Mouse (Mus musculus): ENCODE data around the gene Fgfr2. TPM values are rescaled to one million over a fixed set of nuclear protein-coding genes. Genes with fewer than 3 reads are reported as not detected.

Fgfr2 gene
- polyA plus RNA-seq, 1 experiment: 14.8 TPM

DNA sequence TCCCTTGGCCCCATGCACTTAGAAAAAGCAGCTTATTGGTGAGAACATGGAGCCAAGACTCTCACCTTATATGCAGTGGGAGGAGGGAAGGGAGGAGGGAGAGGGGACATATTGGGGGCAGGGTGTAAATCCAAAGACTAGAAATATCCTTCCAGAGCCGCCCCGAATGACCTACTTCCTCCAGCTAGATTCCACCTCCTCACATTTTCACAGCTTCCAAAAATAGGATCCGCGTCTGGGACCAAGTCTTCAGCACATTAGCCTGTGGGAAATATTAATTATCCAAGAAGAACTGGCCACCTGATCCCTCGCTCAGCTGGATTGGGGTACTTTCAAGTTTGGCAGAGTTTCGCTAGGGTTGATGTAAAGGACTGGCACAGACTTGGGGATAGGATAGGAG, 683.2 kb downstream of the Fgfr2 start:
- Histone ChIP-seq H3K27me3 (replicated peaks; ENCODE audit: control insufficient read depth, insufficient read depth, low read length) (no peaks in the 10 kb centered on the region), H3K4me3 (ENCODE audit: insufficient read depth, low read depth, low read length) (no peak overlapping the region), H3K4me1 (ENCODE audit: control insufficient read depth, insufficient read depth, low read length) (no peaks in the 10 kb centered on the region), H3K27ac (ENCODE audit: insufficient read depth, low read depth, low read length) (no peak overlapping the region), H3K36me3 (ENCODE audit: control insufficient read depth, insufficient read depth, low read length) (no peaks in the 10 kb centered on the region)
- TF ChIP-seq POLR2A (IDR thresholded peaks at IDR 0.05; ENCODE audit: low read depth, low read length) (no peak), CTCF (conservative IDR thresholded peaks at IDR 0.05; ENCODE audit: insufficient read depth, insufficient read length, low read depth, low read length) (no peak)
- 93% methylated on average over 6 of the region's 6 CpGs for WGBS
- DNase-seq: no peak

DNA sequence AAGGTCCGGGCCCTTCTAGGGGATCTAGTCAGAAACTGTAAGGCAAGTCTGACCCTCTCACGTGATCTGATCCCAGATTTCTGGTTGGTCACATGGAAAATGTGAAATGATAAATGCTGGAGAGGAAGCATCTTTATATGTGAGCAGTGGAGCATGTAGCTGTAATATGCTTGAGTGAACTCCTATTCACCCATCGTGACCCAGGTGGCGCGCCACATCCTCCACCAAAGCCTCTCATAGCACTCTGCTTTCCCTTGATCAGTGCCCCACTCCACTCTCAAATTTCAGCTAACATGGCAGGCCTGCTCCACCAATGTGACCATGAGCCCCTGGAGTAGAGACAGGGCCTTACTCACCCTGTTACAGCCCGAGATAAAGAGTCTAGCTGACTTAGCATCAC, 685.1 kb downstream of the Fgfr2 start:
- WGBS: 63% methylated on average over 6 of the region's 6 CpGs
- no peak overlapping the region for H3K4me3 ChIP-seq (ENCODE audit: insufficient read depth, low read depth, low read length)
- no peak overlapping the region for H3K27ac ChIP-seq (ENCODE audit: insufficient read depth, low read depth, low read length)
- TF ChIP-seq POLR2A (IDR thresholded peaks at IDR 0.05; ENCODE audit: low read depth, low read length) (no peak), CTCF (conservative IDR thresholded peaks at IDR 0.05; ENCODE audit: insufficient read depth, insufficient read length, low read depth, low read length) (no peak)
- H3K4me1 ChIP-seq (ENCODE audit: control insufficient read depth, insufficient read depth, low read length): no peaks in the 10 kb centered on the region
- no peak for DNase-seq
- no peaks in the 10 kb centered on the region for H3K36me3 ChIP-seq (ENCODE audit: control insufficient read depth, insufficient read depth, low read length)
- H3K27me3 ChIP-seq (replicated peaks; ENCODE audit: control insufficient read depth, insufficient read depth, low read length): no peaks in the 10 kb centered on the region

DNA sequence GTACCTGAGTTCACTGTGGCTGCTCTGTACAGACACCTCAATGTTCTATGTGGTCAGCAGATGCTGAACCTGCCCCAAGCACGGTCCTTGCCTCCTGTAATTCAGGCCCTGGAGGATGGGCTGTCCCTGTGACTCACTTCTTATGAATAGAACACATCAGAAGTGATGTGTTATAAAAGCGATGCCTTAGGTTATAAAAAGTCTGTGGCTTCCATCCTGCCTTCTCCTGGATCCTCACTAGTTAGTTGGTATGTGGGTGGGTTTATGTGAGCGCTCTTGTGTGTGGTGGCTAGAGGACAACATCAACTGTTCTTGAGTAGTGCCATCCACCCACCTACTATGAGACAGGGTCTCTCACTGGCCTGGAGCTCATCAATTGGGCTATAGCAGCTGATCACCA, 685.7 kb downstream of the Fgfr2 start:
- WGBS: 92% methylated on average over 3 of the region's 3 CpGs
- TF ChIP-seq POLR2A (IDR thresholded peaks at IDR 0.05; ENCODE audit: low read depth, low read length) (no peak), CTCF (conservative IDR thresholded peaks at IDR 0.05; ENCODE audit: insufficient read depth, insufficient read length, low read depth, low read length) (no peak)
- H3K4me3 ChIP-seq (ENCODE audit: insufficient read depth, low read depth, low read length): no peak overlapping the region
- no peak for DNase-seq
- H3K4me1 ChIP-seq (ENCODE audit: control insufficient read depth, insufficient read depth, low read length): no peaks in the 10 kb centered on the region
- no peak overlapping the region for H3K27ac ChIP-seq (ENCODE audit: insufficient read depth, low read depth, low read length)
- H3K27me3 ChIP-seq (replicated peaks; ENCODE audit: control insufficient read depth, insufficient read depth, low read length): no peaks in the 10 kb centered on the region
- no peaks in the 10 kb centered on the region for H3K36me3 ChIP-seq (ENCODE audit: control insufficient read depth, insufficient read depth, low read length)

DNA sequence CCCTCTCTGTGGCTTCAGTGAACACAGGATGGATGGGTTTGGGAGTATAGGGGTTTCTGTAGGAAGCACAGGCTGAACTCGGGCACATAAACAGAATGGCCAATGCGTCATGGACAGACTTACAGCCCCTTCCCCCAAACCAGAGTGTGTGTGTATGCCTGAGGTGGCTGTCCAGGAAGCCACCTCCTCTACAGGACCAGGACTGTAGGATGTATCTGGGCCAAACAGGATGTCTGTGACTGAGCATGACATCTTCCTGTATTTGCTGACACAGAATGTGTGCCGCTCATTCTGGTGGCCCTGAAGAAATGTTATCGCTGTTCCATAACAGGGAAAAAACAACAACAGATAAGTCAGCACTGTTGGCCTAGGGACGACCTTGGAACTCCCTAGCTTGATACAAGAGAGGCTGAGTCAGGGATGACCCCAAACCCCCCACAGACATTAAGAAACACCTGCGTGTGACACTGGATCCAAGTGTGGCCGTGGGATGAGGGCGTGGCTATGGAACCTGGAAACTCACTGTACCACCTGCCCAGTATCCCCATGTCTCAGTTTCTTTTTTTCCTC, 687.6 kb downstream of the Fgfr2 start:
- no peaks in the 10 kb centered on the region for H3K4me1 ChIP-seq (ENCODE audit: control insufficient read depth, insufficient read depth, low read length)
- no peak overlapping the region for H3K27ac ChIP-seq (ENCODE audit: insufficient read depth, low read depth, low read length)
- no peak overlapping the region for H3K4me3 ChIP-seq (ENCODE audit: insufficient read depth, low read depth, low read length)
- TF ChIP-seq CTCF (conservative IDR thresholded peaks at IDR 0.05; ENCODE audit: insufficient read depth, insufficient read length, low read depth, low read length) (no peak), POLR2A (IDR thresholded peaks at IDR 0.05; ENCODE audit: low read depth, low read length) (no peak)
- WGBS: 72% methylated on average over 8 of the region's 8 CpGs
- DNase-seq: peak; percentile 41
- no peaks in the 10 kb centered on the region for H3K36me3 ChIP-seq (ENCODE audit: control insufficient read depth, insufficient read depth, low read length)
- no peaks in the 10 kb centered on the region for H3K27me3 ChIP-seq (replicated peaks; ENCODE audit: control insufficient read depth, insufficient read depth, low read length)

DNA sequence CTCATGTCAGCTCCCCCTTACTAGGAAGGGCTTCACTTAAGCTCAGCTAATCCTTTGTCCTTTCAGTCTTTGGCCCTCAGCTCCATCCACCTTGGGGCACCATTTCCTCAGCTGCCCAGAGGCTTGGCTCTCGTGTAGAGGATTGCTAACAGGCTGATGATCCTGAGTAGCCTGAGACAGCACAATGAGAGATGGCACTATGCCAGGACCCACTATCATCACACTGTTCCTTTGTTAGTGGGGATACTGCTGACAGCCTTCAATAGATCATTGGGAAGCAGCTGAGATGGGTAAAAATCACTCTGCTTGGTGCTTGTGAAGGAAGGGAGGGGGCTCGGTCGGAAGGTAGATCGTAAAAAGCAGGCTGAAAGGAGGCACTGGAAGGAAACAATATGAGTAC, 693.8 kb downstream of the Fgfr2 start:
- peak; percentile 24 for DNase-seq
- Histone ChIP-seq H3K27me3 (replicated peaks; ENCODE audit: control insufficient read depth, insufficient read depth, low read length) (no peaks in the 10 kb centered on the region), H3K36me3 (ENCODE audit: control insufficient read depth, insufficient read depth, low read length) (no peaks in the 10 kb centered on the region), H3K4me3 (ENCODE audit: insufficient read depth, low read depth, low read length) (no peak overlapping the region), H3K4me1 (ENCODE audit: control insufficient read depth, insufficient read depth, low read length) (0 out of 2 replicates have a peak, but pooled peaks cover 4% of the 10 kb centered on the region), H3K27ac (ENCODE audit: insufficient read depth, low read depth, low read length) (no peak overlapping the region)
- TF ChIP-seq POLR2A (IDR thresholded peaks at IDR 0.05; ENCODE audit: low read depth, low read length): no peak
- no peak for TF ChIP-seq CTCF (conservative IDR thresholded peaks at IDR 0.05; ENCODE audit: insufficient read depth, insufficient read length, low read depth, low read length)
- WGBS: 78% methylated on average over 4 of the region's 4 CpGs

DNA sequence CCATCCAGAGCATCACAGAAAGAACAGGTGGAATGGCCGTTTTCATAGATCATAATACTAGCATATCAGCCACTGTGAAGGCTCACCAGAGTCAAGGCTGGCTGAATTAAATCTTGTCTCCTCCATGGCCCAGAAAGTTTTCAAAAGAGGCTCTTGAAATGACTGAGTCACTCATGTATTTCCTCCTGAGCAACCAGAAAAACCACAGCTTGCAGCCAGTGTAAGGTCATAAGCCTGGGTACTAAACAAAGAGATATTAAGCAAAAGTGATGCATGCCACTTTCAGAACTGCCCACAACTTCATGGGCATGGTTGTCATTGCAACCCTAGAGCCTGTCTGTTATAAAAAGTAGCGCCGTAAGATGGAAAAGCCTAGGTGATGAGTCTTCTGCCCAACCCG, 694.8 kb downstream of the Fgfr2 start:
- 0 out of 2 replicates have a peak, but pooled peaks cover 4% of the 10 kb centered on the region for H3K4me1 ChIP-seq (ENCODE audit: control insufficient read depth, insufficient read depth, low read length)
- WGBS: 95% methylated on average over 4 of the region's 4 CpGs
- no peak overlapping the region for H3K27ac ChIP-seq (ENCODE audit: insufficient read depth, low read depth, low read length)
- H3K4me3 ChIP-seq (ENCODE audit: insufficient read depth, low read depth, low read length): no peak overlapping the region
- no peaks in the 10 kb centered on the region for H3K36me3 ChIP-seq (ENCODE audit: control insufficient read depth, insufficient read depth, low read length)
- H3K27me3 ChIP-seq (replicated peaks; ENCODE audit: control insufficient read depth, insufficient read depth, low read length): no peaks in the 10 kb centered on the region
- TF ChIP-seq CTCF (conservative IDR thresholded peaks at IDR 0.05; ENCODE audit: insufficient read depth, insufficient read length, low read depth, low read length): no peak
- TF ChIP-seq POLR2A (IDR thresholded peaks at IDR 0.05; ENCODE audit: low read depth, low read length): no peak
- no peak for DNase-seq

DNA sequence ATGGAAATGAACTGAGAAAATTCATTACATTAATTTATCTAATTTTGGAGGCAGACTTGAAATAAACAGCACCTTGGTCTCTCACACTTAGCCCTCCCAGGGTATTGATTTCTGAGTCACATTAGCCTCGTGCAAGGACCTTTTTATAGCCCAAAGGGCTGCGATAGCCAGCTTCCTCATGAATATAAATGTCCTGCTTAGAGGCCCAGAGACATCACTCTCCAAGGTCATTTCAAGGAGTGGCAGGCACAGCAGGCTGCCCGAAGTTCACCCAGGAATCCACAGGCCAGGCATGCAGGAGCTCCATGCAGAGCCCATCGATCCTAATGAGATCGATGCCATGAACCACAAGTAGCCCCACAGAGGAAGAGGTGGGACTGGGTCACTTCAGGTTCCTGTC, 697.1 kb downstream of the Fgfr2 start:
- no peaks in the 10 kb centered on the region for H3K27me3 ChIP-seq (replicated peaks; ENCODE audit: control insufficient read depth, insufficient read depth, low read length)
- WGBS: 62% methylated on average over 5 of the region's 5 CpGs
- TF ChIP-seq POLR2A (IDR thresholded peaks at IDR 0.05; ENCODE audit: low read depth, low read length): no peak
- TF ChIP-seq CTCF (conservative IDR thresholded peaks at IDR 0.05; ENCODE audit: insufficient read depth, insufficient read length, low read depth, low read length): no peak

More for the DNA sequence above, 697.1 kb downstream of the Fgfr2 start:
- Histone ChIP-seq H3K27ac (ENCODE audit: insufficient read depth, low read depth, low read length) (no peak overlapping the region), H3K36me3 (ENCODE audit: control insufficient read depth, insufficient read depth, low read length) (no peaks in the 10 kb centered on the region), H3K4me1 (ENCODE audit: control insufficient read depth, insufficient read depth, low read length) (0 out of 2 replicates have a peak, but pooled peaks cover 4% of the 10 kb centered on the region), H3K4me3 (ENCODE audit: insufficient read depth, low read depth, low read length) (no peak overlapping the region)
- DNase-seq: peak; percentile 53

Data from kidney, adult 2 months (tissue).